Mouse (Mus musculus): ENCODE data around the gene Gm13199. TPM values are rescaled to one million over a fixed set of nuclear protein-coding genes. Genes with fewer than 3 reads are reported as not detected.

Gene Gm13199
- polyA plus RNA-seq, 1 experiment = 1.0 TPM

- H3K9ac ChIP-seq (ENCODE audit: low read depth, poor library complexity, severe bottlenecking) = no peak overlapping the region
- no peaks in the 10 kb centered on the region for H3K9me3 ChIP-seq (replicated peaks; ENCODE audit: control insufficient read depth, insufficient read depth, low read length, poor library complexity, severe bottlenecking)
- peaks cover 7% of the 10 kb centered on the region for H3K36me3 ChIP-seq (ENCODE audit: control insufficient read depth, insufficient read depth, low read length, poor library complexity, severe bottlenecking)
- no peak for TF ChIP-seq EP300 (IDR thresholded peaks at IDR 0.05; ENCODE audit: insufficient read depth, low read depth, low read length)
- TF ChIP-seq POLR2A (IDR thresholded peaks at IDR 0.05; ENCODE audit: insufficient read depth, low read length) = no peak
- TF ChIP-seq CTCF (IDR thresholded peaks at IDR 0.05; ENCODE audit: low read depth, low read length) = no peak
- no peak overlapping the region for H3K4me3 ChIP-seq (ENCODE audit: low read depth, low read length)
- H3K27ac ChIP-seq (ENCODE audit: insufficient read depth, low read length) = no peak overlapping the region
- H3K27me3 ChIP-seq (ENCODE audit: control insufficient read depth, insufficient read depth, low read length, poor library complexity, severe bottlenecking) = no peaks in the 10 kb centered on the region
- no peaks in the 10 kb centered on the region for H3K4me1 ChIP-seq (ENCODE audit: control insufficient read depth, insufficient read depth, low read length)
These were observed 37.3 kb downstream of the Gm13199 start for GRCm38 (mm10) chr2:5825265-5825913.

- TF ChIP-seq POLR2A (IDR thresholded peaks at IDR 0.05; ENCODE audit: insufficient read depth, low read length) (no peak), EP300 (IDR thresholded peaks at IDR 0.05; ENCODE audit: insufficient read depth, low read depth, low read length) (no peak), CTCF (IDR thresholded peaks at IDR 0.05; ENCODE audit: low read depth, low read length) (no peak)
- Histone ChIP-seq H3K27me3 (ENCODE audit: control insufficient read depth, insufficient read depth, low read length, poor library complexity, severe bottlenecking) (no peaks in the 10 kb centered on the region), H3K4me3 (ENCODE audit: low read depth, low read length) (no peak overlapping the region), H3K4me1 (ENCODE audit: control insufficient read depth, insufficient read depth, low read length) (no peaks in the 10 kb centered on the region), H3K9me3 (replicated peaks; ENCODE audit: control insufficient read depth, insufficient read depth, low read length, poor library complexity, severe bottlenecking) (no peaks in the 10 kb centered on the region), H3K9ac (ENCODE audit: low read depth, poor library complexity, severe bottlenecking) (no peak overlapping the region), H3K36me3 (ENCODE audit: control insufficient read depth, insufficient read depth, low read length, poor library complexity, severe bottlenecking) (peaks cover 7% of the 10 kb centered on the region), H3K27ac (ENCODE audit: insufficient read depth, low read length) (no peak overlapping the region)
These were observed 38.0 kb downstream of the Gm13199 start for GRCm38 (mm10) chr2:5824685-5825084.

- Histone ChIP-seq H3K4me1 (ENCODE audit: control insufficient read depth, insufficient read depth, low read length) (no peaks in the 10 kb centered on the region), H3K9me3 (replicated peaks; ENCODE audit: control insufficient read depth, insufficient read depth, low read length, poor library complexity, severe bottlenecking) (no peaks in the 10 kb centered on the region), H3K27me3 (ENCODE audit: control insufficient read depth, insufficient read depth, low read length, poor library complexity, severe bottlenecking) (no peaks in the 10 kb centered on the region), H3K27ac (ENCODE audit: insufficient read depth, low read length) (no peak overlapping the region), H3K36me3 (ENCODE audit: control insufficient read depth, insufficient read depth, low read length, poor library complexity, severe bottlenecking) (peaks cover 7% of the 10 kb centered on the region), H3K4me3 (ENCODE audit: low read depth, low read length) (no peak overlapping the region), H3K9ac (ENCODE audit: low read depth, poor library complexity, severe bottlenecking) (no peak overlapping the region)
- TF ChIP-seq CTCF (IDR thresholded peaks at IDR 0.05; ENCODE audit: low read depth, low read length) (peak; percentile 1), EP300 (IDR thresholded peaks at IDR 0.05; ENCODE audit: insufficient read depth, low read depth, low read length) (no peak), POLR2A (IDR thresholded peaks at IDR 0.05; ENCODE audit: insufficient read depth, low read length) (no peak)
These were observed 38.5 kb downstream of the Gm13199 start for GRCm38 (mm10) chr2:5824213-5824612.

DNA sequence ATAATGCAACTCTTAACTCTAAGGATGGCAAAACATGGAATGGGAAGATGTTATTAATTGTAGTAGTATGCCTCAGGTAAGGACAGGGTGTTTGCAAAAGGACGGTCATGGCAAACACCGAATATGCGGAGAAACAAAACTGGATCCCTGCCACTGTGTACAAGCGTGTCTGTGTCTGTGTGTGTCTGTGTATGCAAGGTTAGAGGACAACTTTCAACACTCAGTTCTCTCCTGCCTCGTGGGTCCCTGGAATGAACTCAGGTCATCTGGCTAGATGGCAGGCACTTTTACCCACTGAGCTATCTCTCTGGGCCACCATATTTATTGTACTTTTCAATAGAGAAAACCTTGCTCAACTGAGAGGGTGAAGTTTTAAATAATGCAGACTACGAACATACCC is 40.3 kb downstream of the Gm13199 start:
- Histone ChIP-seq H3K9me3 (replicated peaks; ENCODE audit: control insufficient read depth, insufficient read depth, low read length, poor library complexity, severe bottlenecking) (no peaks in the 10 kb centered on the region), H3K27me3 (ENCODE audit: control insufficient read depth, insufficient read depth, low read length, poor library complexity, severe bottlenecking) (no peaks in the 10 kb centered on the region), H3K4me1 (ENCODE audit: control insufficient read depth, insufficient read depth, low read length) (no peaks in the 10 kb centered on the region), H3K4me3 (ENCODE audit: low read depth, low read length) (no peak overlapping the region), H3K36me3 (ENCODE audit: control insufficient read depth, insufficient read depth, low read length, poor library complexity, severe bottlenecking) (peaks cover 7% of the 10 kb centered on the region), H3K9ac (ENCODE audit: low read depth, poor library complexity, severe bottlenecking) (no peak overlapping the region), H3K27ac (ENCODE audit: insufficient read depth, low read length) (no peak overlapping the region)
- TF ChIP-seq POLR2A (IDR thresholded peaks at IDR 0.05; ENCODE audit: insufficient read depth, low read length) (no peak), EP300 (IDR thresholded peaks at IDR 0.05; ENCODE audit: insufficient read depth, low read depth, low read length) (no peak), CTCF (IDR thresholded peaks at IDR 0.05; ENCODE audit: low read depth, low read length) (no peak)

DNA sequence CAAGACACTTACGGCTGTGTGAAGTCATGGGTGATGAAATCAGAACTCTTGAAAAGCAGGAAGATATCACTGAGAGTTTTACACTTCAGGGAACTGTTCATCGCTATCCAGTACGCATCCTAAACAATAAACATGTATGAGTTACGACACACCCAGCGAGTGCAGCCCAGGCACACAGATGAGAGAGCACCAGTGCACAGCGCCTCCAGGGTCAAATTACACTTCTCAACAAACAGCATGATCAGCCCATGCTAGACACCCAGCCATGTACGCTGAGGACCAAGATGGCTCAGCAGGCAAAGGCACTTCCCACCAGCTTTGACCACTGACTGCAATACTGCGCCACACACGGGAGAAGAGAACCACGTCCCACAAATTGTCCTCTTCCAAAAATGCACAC is 41.5 kb downstream of the Gm13199 start:
- no peak overlapping the region for H3K9ac ChIP-seq (ENCODE audit: low read depth, poor library complexity, severe bottlenecking)
- no peak overlapping the region for H3K4me3 ChIP-seq (ENCODE audit: low read depth, low read length)
- no peaks in the 10 kb centered on the region for H3K4me1 ChIP-seq (ENCODE audit: control insufficient read depth, insufficient read depth, low read length)
- H3K9me3 ChIP-seq (replicated peaks; ENCODE audit: control insufficient read depth, insufficient read depth, low read length, poor library complexity, severe bottlenecking) = no peaks in the 10 kb centered on the region
- H3K27ac ChIP-seq (ENCODE audit: insufficient read depth, low read length) = no peak overlapping the region
- peaks cover 5% of the 10 kb centered on the region; the same call in 1 of the 2 replicates for H3K36me3 ChIP-seq (ENCODE audit: control insufficient read depth, insufficient read depth, low read length, poor library complexity, severe bottlenecking)
- H3K27me3 ChIP-seq (ENCODE audit: control insufficient read depth, insufficient read depth, low read length, poor library complexity, severe bottlenecking) = no peaks in the 10 kb centered on the region
- TF ChIP-seq CTCF (IDR thresholded peaks at IDR 0.05; ENCODE audit: low read depth, low read length) (no peak), POLR2A (IDR thresholded peaks at IDR 0.05; ENCODE audit: insufficient read depth, low read length) (no peak), EP300 (IDR thresholded peaks at IDR 0.05; ENCODE audit: insufficient read depth, low read depth, low read length) (no peak)

Other genes starting within 250 kb of the Gm13199 start
- 3.2 and 5.9 TPM in 2 replicates for gene Camk1d, start 148.4 kb downstream of the Gm13199 start, polyA plus RNA-seq (2011; ENCODE audit: insufficient read depth, insufficient read length, low read depth, missing spikeins)
- 112 and 123 TPM in 2 replicates for gene Nudt5, start 17.9 kb downstream of the Gm13199 start, polyA plus RNA-seq (2011; ENCODE audit: insufficient read depth, insufficient read length, low read depth, missing spikeins)
- gene Cdc123, start 17.8 kb downstream of the Gm13199 start, polyA plus RNA-seq (2011; ENCODE audit: insufficient read depth, insufficient read length, low read depth, missing spikeins) = 133 and 142 TPM in 2 replicates
- gene Sec61a2, start 32.5 kb upstream of the Gm13199 start, polyA plus RNA-seq (2011; ENCODE audit: insufficient read depth, insufficient read length, low read depth, missing spikeins) = 103 and 106 TPM in 2 replicates
- 13.9 and 17.0 TPM in 2 replicates for gene Dhtkd1, start 79.9 kb upstream of the Gm13199 start, polyA plus RNA-seq (2011; ENCODE audit: insufficient read depth, insufficient read length, low read depth, missing spikeins)
- gene Upf2, start 88.5 kb upstream of the Gm13199 start, polyA plus RNA-seq (2011; ENCODE audit: insufficient read depth, insufficient read length, low read depth, missing spikeins) = 44.4 and 47.9 TPM in 2 replicates